Mouse (Mus musculus): ENCODE results near the gene B4galt1.

Gene B4galt1

GRCm38 (mm10) chr4:40872129-40872528, 18.3 kb upstream of the B4galt1 start:
- no peak for DNase-seq (ENCODE audit: low spot score)

- no peak for DNase-seq (ENCODE audit: low spot score)
Observed at GRCm38 (mm10) chr4:40870206-40870605, 16.4 kb upstream of the B4galt1 start.

GRCm38 (mm10) chr4:40868554-40869232, 14.9 kb upstream of the B4galt1 start:
- peak; percentile 85 for DNase-seq (ENCODE audit: low spot score)

- no peak for DNase-seq (ENCODE audit: low spot score)
Observed at GRCm38 (mm10) chr4:40864361-40864760, 10.6 kb upstream of the B4galt1 start.

GRCm38 (mm10) chr4:40863340-40863739, 9.5 kb upstream of the B4galt1 start:
- DNase-seq (ENCODE audit: low spot score) = no peak

GRCm38 (mm10) chr4:40861131-40861530, 7.3 kb upstream of the B4galt1 start:
- no peak for DNase-seq (ENCODE audit: low spot score)

- no peak for DNase-seq (ENCODE audit: low spot score)
Observed at GRCm38 (mm10) chr4:40857824-40858346, 4.1 kb upstream of the B4galt1 start.

GRCm38 (mm10) chr4:40856571-40856970, 2.8 kb upstream of the B4galt1 start:
- no peak for DNase-seq (ENCODE audit: low spot score)

- no peak for DNase-seq (ENCODE audit: low spot score)
Observed at GRCm38 (mm10) chr4:40854387-40854933, 655 bp upstream of the B4galt1 start.

GRCm38 (mm10) chr4:40852861-40853564, 792 bp downstream of the B4galt1 start:
- DNase-seq (ENCODE audit: low spot score) = no peak

GRCm38 (mm10) chr4:40852249-40852781, 1.5 kb downstream of the B4galt1 start:
- no peak for DNase-seq (ENCODE audit: low spot score)

GRCm38 (mm10) chr4:40851763-40852248, 2.0 kb downstream of the B4galt1 start:
- DNase-seq (ENCODE audit: low spot score) = no peak

- no peak for DNase-seq (ENCODE audit: low spot score)
Observed at GRCm38 (mm10) chr4:40851031-40851762, 2.6 kb downstream of the B4galt1 start.

- no peak for DNase-seq (ENCODE audit: low spot score)
Observed at GRCm38 (mm10) chr4:40850582-40850981, 3.2 kb downstream of the B4galt1 start.

GRCm38 (mm10) chr4:40849518-40849917, 4.3 kb downstream of the B4galt1 start:
- DNase-seq (ENCODE audit: low spot score) = no peak

GRCm38 (mm10) chr4:40848246-40848645, 5.6 kb downstream of the B4galt1 start:
- DNase-seq (ENCODE audit: low spot score) = no peak

GRCm38 (mm10) chr4:40847160-40847559, 6.6 kb downstream of the B4galt1 start:
- no peak for DNase-seq (ENCODE audit: low spot score)

- DNase-seq (ENCODE audit: low spot score) = peak; percentile 68
Observed at GRCm38 (mm10) chr4:40846143-40846931, 7.5 kb downstream of the B4galt1 start.

GRCm38 (mm10) chr4:40844811-40845751, 8.7 kb downstream of the B4galt1 start:
- peak; percentile 57 for DNase-seq (ENCODE audit: low spot score)

- DNase-seq (ENCODE audit: low spot score) = no peak
Observed at GRCm38 (mm10) chr4:40844251-40844721, 9.5 kb downstream of the B4galt1 start.
